Mouse (Mus musculus): Measurements from ENCODE around the gene Suv39h2. TPM values are rescaled to one million over a fixed set of nuclear protein-coding genes. Genes with fewer than 3 reads are reported as not detected.

Gene Suv39h2
- total and polyA plus RNA-seq, 3 experiments: 9.6 to 17.3 (median 11.4) TPM

DNA sequence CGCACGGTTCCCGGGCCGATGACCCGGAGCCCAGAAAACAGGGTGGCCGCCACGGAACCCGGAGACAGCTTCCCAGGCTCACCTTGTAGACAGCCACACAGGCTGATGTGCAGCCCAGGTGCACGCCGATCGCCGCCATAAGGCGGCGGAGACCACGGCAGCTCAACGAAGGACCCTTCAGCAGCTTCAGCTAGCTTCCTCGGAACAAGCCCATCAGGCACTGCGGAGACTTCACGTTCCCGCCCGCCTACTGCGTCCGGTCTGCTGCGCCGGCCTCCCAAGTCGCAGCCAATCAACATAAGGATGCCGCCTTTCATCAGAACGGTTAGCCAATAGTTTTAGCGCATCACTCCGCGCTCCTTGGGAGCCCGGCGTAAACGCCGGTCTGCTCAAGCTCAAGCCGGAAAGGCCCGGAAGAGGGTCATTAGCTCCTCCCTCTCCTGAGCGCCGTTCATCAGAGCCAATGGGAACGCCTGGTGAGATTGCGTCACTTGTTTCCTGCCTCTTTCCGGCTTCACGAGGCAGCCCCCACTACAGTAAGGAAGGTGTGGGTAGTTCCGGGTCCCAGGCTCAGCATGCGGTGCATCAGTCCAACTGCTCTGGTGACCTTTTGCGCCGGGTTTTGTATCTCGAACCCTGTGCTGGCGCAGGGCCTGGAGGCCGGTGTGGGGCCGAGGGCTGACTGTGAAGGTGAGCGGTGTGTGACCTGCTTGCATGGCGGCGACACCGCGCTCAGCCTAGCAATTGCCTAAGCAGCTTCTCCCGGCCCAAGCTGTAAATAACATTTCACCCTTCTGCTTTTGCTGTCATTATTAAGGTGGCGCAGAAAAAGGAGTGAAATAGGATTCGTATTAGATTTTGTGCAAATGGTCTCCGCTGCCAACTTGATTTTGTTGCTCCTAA lies 38.0 kb upstream of the Suv39h2 start, which contains the start of the genes Gm45902, Hspa14 and Cdnf (continued):
- no peak for TF ChIP-seq CHD1 (IDR thresholded peaks at IDR 0.05; ENCODE audit: low read depth, low read length)
- peak; percentile 59 for TF ChIP-seq TBP (conservative IDR thresholded peaks at IDR 0.05; ENCODE audit: low read depth, low read length)
- 0 out of 2 replicates have a peak, but pooled peaks have one; percentile 41 for TF ChIP-seq UBTF (IDR thresholded peaks at IDR 0.05; ENCODE audit: low read depth, low read length)
- peak; percentile 65 for TF ChIP-seq NELFE (IDR thresholded peaks at IDR 0.05; ENCODE audit: low read depth, low read length)
- no peak for TF ChIP-seq GABPA (IDR thresholded peaks at IDR 0.05; ENCODE audit: insufficient replicate concordance, low read depth, low read length)
- TF ChIP-seq IRF4 (IDR thresholded peaks at IDR 0.05; ENCODE audit: low read depth, low read length): peak; percentile 8; the same call in 1 of the 2 replicates
- no peak for TF ChIP-seq USF2 (conservative IDR thresholded peaks at IDR 0.05; ENCODE audit: low read depth, low read length)
- no peak for TF ChIP-seq RAD21 (IDR thresholded peaks at IDR 0.05; ENCODE audit: low read depth, low read length)

DNA sequence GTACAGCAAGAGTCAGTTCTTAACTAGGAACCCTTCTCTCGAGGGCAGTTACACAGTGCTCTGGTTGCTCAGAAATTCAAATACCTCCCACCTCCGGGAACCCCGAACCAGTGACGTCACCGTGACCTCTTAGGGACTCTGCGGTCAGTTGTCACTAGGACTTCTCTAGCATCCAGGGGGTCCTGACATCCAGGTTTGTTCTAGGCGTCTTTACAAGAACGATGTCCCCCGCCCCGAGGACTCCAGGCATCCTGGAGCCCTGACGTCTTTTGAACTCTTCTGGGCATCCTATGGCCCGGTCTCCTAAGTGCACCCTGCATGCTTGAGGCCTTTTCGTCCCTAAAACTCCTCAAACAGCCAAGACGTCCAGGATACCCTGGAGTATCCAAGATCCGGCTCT lies 37.2 kb upstream of the Suv39h2 start:
- peak; percentile 75; the same call in 1 of the 2 replicates for TF ChIP-seq SIN3A (IDR thresholded peaks at IDR 0.05; ENCODE audit: low read length)
- peak; percentile 21; the same call in 1 of the 2 replicates for TF ChIP-seq ETS1 (conservative IDR thresholded peaks at IDR 0.05; ENCODE audit: low read depth, low read length)
- TF ChIP-seq BHLHE40 (IDR thresholded peaks at IDR 0.05; ENCODE audit: low read depth, low read length): no peak
- no peak for TF ChIP-seq ZKSCAN1 (IDR thresholded peaks at IDR 0.05; ENCODE audit: borderline replicate concordance, low read depth, low read length)
- Histone ChIP-seq H3K79me2 (replicated peaks; ENCODE audit: control insufficient read depth, extremely low read depth, insufficient read depth, poor library complexity, severe bottlenecking) (peaks cover 28% of the 10 kb centered on the region), H3K36me3 (replicated peaks in 1 of 2; ENCODE audit: control insufficient read depth in 1 of 2, insufficient read depth in 1 of 2, low read length in 1 of 2) (peaks cover 29 to 33% of the 10 kb centered on the region in 2 experiments), H3K4me3 (replicated peaks in 1 of 3; ENCODE audit: low read depth in 2 of 3, low read length in 2 of 3, poor library complexity in 1 of 3) (peak overlapping the region; percentile 79 to 98 (median 87)), H3K9me3 (replicated peaks; ENCODE audit: low read length) (no peaks in the 10 kb centered on the region), H3K4me1 (ENCODE audit: control insufficient read depth in 1 of 2, insufficient read depth in 2 of 2) (peaks cover 4 to 15% of the 10 kb centered on the region in 2 experiments; a peak in 2 of 4 replicates), H3K27ac (ENCODE audit: insufficient read depth, low read depth) (peak overlapping the region; percentile 26), H3K27me3 (replicated peaks) (no peaks in the 10 kb centered on the region), H3K4me2 (ENCODE audit: insufficient read depth, low read depth, poor library complexity, severe bottlenecking) (peak overlapping the region; percentile 83), H3K9ac (ENCODE audit: insufficient read depth, low read depth) (peak overlapping the region; percentile 87)
- peak; percentile 71 for DNase-seq (ENCODE audit: extremely low read depth)
- dilution Hi-C loops (cut with MboI; ENCODE audit: extremely low pct_ligation_motif_present, extremely low pct_unique_long_range_greater_than_20kb, low sequenced_read_pairs) (no loop called here), in situ Hi-C loops (cut with MboI; ENCODE audit: low pct_ligation_motif_present, low pct_unique_long_range_greater_than_20kb, low sequenced_read_pairs) (no loop called here)

DNA sequence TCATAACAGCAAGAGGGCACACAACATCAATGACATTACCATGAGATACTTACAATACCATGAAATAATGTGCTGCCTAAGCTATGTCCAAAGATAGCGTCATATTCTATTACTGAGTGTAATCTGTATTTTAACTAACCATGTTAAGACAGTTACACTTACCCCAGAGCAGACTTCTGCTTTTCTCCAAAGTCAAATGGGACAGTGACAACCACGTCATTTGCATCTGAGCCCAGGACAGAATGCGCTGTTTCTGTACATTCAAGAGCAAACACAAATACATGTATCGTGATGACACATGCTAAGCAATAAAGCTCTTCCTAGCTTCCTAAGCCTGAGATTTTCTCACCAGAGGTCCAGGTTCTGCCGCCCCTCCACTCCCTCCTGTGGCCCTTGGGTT lies 26.1 kb upstream of the Suv39h2 start:
- Histone ChIP-seq H3K27me3 (replicated peaks) (no peaks in the 10 kb centered on the region), H3K4me3 (replicated peaks in 1 of 3; ENCODE audit: low read depth in 2 of 3, low read length in 2 of 3, poor library complexity in 1 of 3) (no peak overlapping the region), H3K4me2 (ENCODE audit: insufficient read depth, low read depth, poor library complexity, severe bottlenecking) (no peak overlapping the region), H3K79me2 (replicated peaks; ENCODE audit: control insufficient read depth, extremely low read depth, insufficient read depth, poor library complexity, severe bottlenecking) (peaks cover 1% of the 10 kb centered on the region; the same call in 1 of the 2 replicates), H3K4me1 (ENCODE audit: control insufficient read depth in 1 of 2, insufficient read depth in 2 of 2) (peaks cover 5 to 18% of the 10 kb centered on the region in 2 experiments; a peak in 3 of 4 replicates), H3K9ac (ENCODE audit: insufficient read depth, low read depth) (no peak overlapping the region), H3K27ac (ENCODE audit: insufficient read depth, low read depth) (no peak overlapping the region), H3K9me3 (replicated peaks; ENCODE audit: low read length) (no peaks in the 10 kb centered on the region), H3K36me3 (replicated peaks in 1 of 2; ENCODE audit: control insufficient read depth in 1 of 2, insufficient read depth in 1 of 2, low read length in 1 of 2) (peaks cover 46 to 77% of the 10 kb centered on the region in 2 experiments)
- DNase-seq (ENCODE audit: extremely low read depth): peak; percentile 69
- in situ Hi-C loops (cut with MboI; ENCODE audit: low pct_ligation_motif_present, low pct_unique_long_range_greater_than_20kb, low sequenced_read_pairs): no loop called here
- dilution Hi-C loops (cut with MboI; ENCODE audit: extremely low pct_ligation_motif_present, extremely low pct_unique_long_range_greater_than_20kb, low sequenced_read_pairs): no loop called here
- TF ChIP-seq CHD2 (IDR thresholded peaks at IDR 0.05; ENCODE audit: low read length) (no peak), SIN3A (IDR thresholded peaks at IDR 0.05; ENCODE audit: low read length) (no peak), ZC3H11A (IDR thresholded peaks at IDR 0.05; ENCODE audit: low read depth, low read length) (no peak), ZMIZ1 (IDR thresholded peaks at IDR 0.05; ENCODE audit: low read depth, low read length) (no peak), BHLHE40 (IDR thresholded peaks at IDR 0.05; ENCODE audit: low read depth, low read length) (no peak), ZKSCAN1 (IDR thresholded peaks at IDR 0.05; ENCODE audit: borderline replicate concordance, low read depth, low read length) (no peak), USF2 (conservative IDR thresholded peaks at IDR 0.05; ENCODE audit: low read depth, low read length) (no peak), ETS1 (conservative IDR thresholded peaks at IDR 0.05; ENCODE audit: low read depth, low read length) (no peak), RCOR1 (conservative IDR thresholded peaks at IDR 0.05; ENCODE audit: low read depth, low read length) (no peak), MAX (IDR thresholded peaks at IDR 0.05; ENCODE audit: low read length) (no peak), POLR2AphosphoS2 (IDR thresholded peaks at IDR 0.05; ENCODE audit: low read depth, low read length) (no peak), ELF1 (IDR thresholded peaks at IDR 0.05; ENCODE audit: low read depth, low read length) (no peak), RAD21 (IDR thresholded peaks at IDR 0.05; ENCODE audit: low read depth, low read length) (no peak)

All from CH12.LX (cell line).